ENCODE assay signal across 8 mouse cellular contexts in genomic region chr11:116672595-116672994, GRCm38 (mm10). TPM values are rescaled to one million over a fixed set of nuclear protein-coding genes. Genes with fewer than 3 reads are reported as not detected.
DNase-seq lines count a peak whose midpoint lies in the region; ATAC-seq and TF ChIP-seq lines count a peak whose summit lies in the region.

No protein-coding gene starts in this region.

- intact Hi-C loops in left cerebral cortex, postnatal 4 days (cut with DNase I) = no loop called here

- 16% methylated on average over 7 of the region's 7 CpGs for WGBS in forebrain, postnatal 0 days
- 20% methylated on average over 7 of the region's 7 CpGs for WGBS in macrophage (ENCODE audit: missing documents)

- H3K36me3 ChIP-seq in ES-E14 (ENCODE audit: control insufficient read depth, insufficient read depth, low read length, poor library complexity, severe bottlenecking) (peaks cover 55% of the 10 kb centered on the region), macrophage (ENCODE audit: inconsistent target) (peaks cover 46% of the 10 kb centered on the region; the same call in 1 of the 2 replicates)
- H3K36me3 ChIP-seq in forebrain, postnatal 0 days (ENCODE audit: insufficient read depth) = peaks cover 41% of the 10 kb centered on the region

- no peaks in the 10 kb centered on the region for H3K27me3 ChIP-seq in forebrain, postnatal 0 days (ENCODE audit: insufficient read depth, low read length)

- no peak for TF ChIP-seq CTCF in forebrain, postnatal 0 days (IDR thresholded peaks at IDR 0.05; ENCODE audit: low read depth)

- in situ Hi-C loops in ES-E14 (cut with MboI; ENCODE audit: low sequenced_read_pairs in 2 of 2, unreplicated experiment in 2 of 2) = no loop called here

- peak; percentile 37 for DNase-seq in embryo, embryonic 10.5 days (ENCODE audit: low spot score)
- DNase-seq in embryo, embryonic 10 days (ENCODE audit: low spot score) = no peak
- DNase-seq in ES-E14 (ENCODE audit: low read depth, low spot score) = peak; percentile 58
- DNase-seq in forebrain, postnatal 0 days = no peak
- no peak for DNase-seq in spleen, postnatal 4 days (ENCODE audit: low spot score in 2 of 2)
- DNase-seq in left cerebral cortex, postnatal 4 days = no peak
- no peak for DNase-seq in adrenal gland, adult 18-20 months (ENCODE audit: low spot score in 2 of 2)

- ATAC-seq in forebrain, postnatal 0 days = no peak

- peaks cover 29% of the 10 kb centered on the region for H3K79me2 ChIP-seq in macrophage (ENCODE audit: inconsistent target)

- H3K4me2 ChIP-seq in forebrain, postnatal 0 days (ENCODE audit: low read depth) = peak overlapping the region; percentile 89

- H3K27ac ChIP-seq in ES-E14 (ENCODE audit: insufficient read depth, low read depth, low read length, poor library complexity, severe bottlenecking) = peak overlapping the region; percentile 74; the same call in 1 of the 2 replicates
- H3K27ac ChIP-seq in forebrain, postnatal 0 days (ENCODE audit: low read depth, low read length) = no peak overlapping the region
- 0 out of 2 replicates have a peak overlapping the region, but pooled peaks have one; percentile 50 for H3K27ac ChIP-seq in macrophage

- peaks cover 0 to 16% of the 10 kb centered on the region in 2 experiments; a peak in 2 of 4 replicates for H3K4me1 ChIP-seq in ES-E14 (ENCODE audit: control insufficient read depth in 2 of 2, insufficient read depth in 2 of 2, low read length in 2 of 2, poor library complexity in 1 of 2)
- peaks cover 14% of the 10 kb centered on the region; the same call in 1 of the 2 replicates for H3K4me1 ChIP-seq in forebrain, postnatal 0 days (ENCODE audit: insufficient read depth)

- H3K4me3 ChIP-seq in ES-E14 (ENCODE audit: insufficient read depth in 1 of 2, low read depth in 1 of 2, low read length in 2 of 2, poor library complexity in 1 of 2, severe bottlenecking in 1 of 2) = peak overlapping the region; percentile 78 to 79
- H3K4me3 ChIP-seq in forebrain, postnatal 0 days (ENCODE audit: low read depth, low read length) = peak overlapping the region; percentile 76
- peak overlapping the region; percentile 95 for H3K4me3 ChIP-seq in macrophage (ENCODE audit: inconsistent target)

- H3K9ac ChIP-seq in ES-E14 (ENCODE audit: insufficient read depth, low read depth, low read length, poor library complexity, severe bottlenecking) = peak overlapping the region; percentile 95
- H3K9ac ChIP-seq in forebrain, postnatal 0 days = peak overlapping the region; percentile 85

- H3K9me3 ChIP-seq in ES-E14 (ENCODE audit: control insufficient read depth, insufficient read depth, low read depth, low read length) = no peaks in the 10 kb centered on the region
- H3K9me3 ChIP-seq in forebrain, postnatal 0 days (ENCODE audit: low read length) = no peaks in the 10 kb centered on the region

TF ChIP-seq in ES-E14, 5 proteins besides CTCF, POLR2A, EP300 and RAD21:
- TF ChIP-seq HCFC1 (IDR thresholded peaks at IDR 0.05; ENCODE audit: borderline replicate concordance, insufficient read depth, low read length) = 0 out of 2 replicates have a peak, but pooled peaks have one; percentile 28
- 0 out of 2 replicates have a peak, but pooled peaks have one; percentile 19 for TF ChIP-seq CHD2 (IDR thresholded peaks at IDR 0.05; ENCODE audit: low read depth, low read length)
- TF ChIP-seq ZNF384 (IDR thresholded peaks at IDR 0.05; ENCODE audit: low read depth, low read length) = no peak
- TF ChIP-seq MAFK (IDR thresholded peaks at IDR 0.05; ENCODE audit: insufficient read depth, low read depth, low read length) = peak; percentile 72
- TF ChIP-seq ZC3H11A (IDR thresholded peaks at IDR 0.05; ENCODE audit: borderline replicate concordance, low read depth, low read length) = no peak

RNA-seq across cellular contexts. Expression of gene Cygb, which starts 18.5 kb away (rescaled TPM):
- 0.37 and 0.40 TPM in 2 replicates for total RNA-seq in ES-E14 (2012; rRNA removed)
- 20.7 and 22.7 TPM in 2 replicates for total RNA-seq in forebrain, postnatal 0 days (2014; rRNA removed)
- 24.9 and 27.6 TPM in 2 replicates for polyA plus RNA-seq in forebrain, postnatal 0 days (2015; fragmentation: Nextera tagmentation; extraction: Ambion mirVana)
- total RNA-seq in macrophage (2018; cell fraction: chromatin; rRNA removed) = under 1 TPM in 1 of 26 experiments, not detected in 25; 0.44 TPM
- total RNA-seq in macrophage (2018; cell fraction: cytosol; rRNA removed) = not detected
- not detected for total RNA-seq in macrophage (2018; cell fraction: nucleus; rRNA removed)
- polyA plus RNA-seq in macrophage (2018) = not detected in 3 replicates
- total RNA-seq in left cerebral cortex, postnatal 4 days (2021) = 10 to 100 TPM; 17.1 to 20.6 TPM
- total RNA-seq in adrenal gland, adult 18-20 months (2021) = 10 to 100 TPM; 26.0 to 42.7 TPM

RNA-seq across cellular contexts. Expression of gene Prcd, which starts 19.3 kb away (rescaled TPM):
- 2.0 and 2.2 TPM in 2 replicates for total RNA-seq in ES-E14 (2012; rRNA removed)
- 1.5 and 3.3 TPM in 2 replicates for total RNA-seq in forebrain, postnatal 0 days (2014; rRNA removed)
- 3.4 and 4.8 TPM in 2 replicates for polyA plus RNA-seq in forebrain, postnatal 0 days (2015; fragmentation: Nextera tagmentation; extraction: Ambion mirVana)
- not detected for total RNA-seq in macrophage (2018; cell fraction: chromatin; rRNA removed)
- total RNA-seq in macrophage (2018; cell fraction: cytosol; rRNA removed) = not detected
- not detected for total RNA-seq in macrophage (2018; cell fraction: nucleus; rRNA removed)
- not detected in 3 replicates for polyA plus RNA-seq in macrophage (2018)
- total RNA-seq in left cerebral cortex, postnatal 4 days (2021) = 1 to 10 TPM in 1 of 2 experiments, under 1 TPM in 1; 0.98 to 2.2 TPM
- 10 to 100 TPM; 12.5 to 13.2 TPM for total RNA-seq in adrenal gland, adult 18-20 months (2021)

RNA-seq across cellular contexts. Expression of gene Rhbdf2, which starts 45.8 kb away (rescaled TPM):
- total RNA-seq in ES-E14 (2012; rRNA removed) = 29.3 and 53.8 TPM in 2 replicates
- 1.6 and 1.9 TPM in 2 replicates for total RNA-seq in forebrain, postnatal 0 days (2014; rRNA removed)
- polyA plus RNA-seq in forebrain, postnatal 0 days (2015; fragmentation: Nextera tagmentation; extraction: Ambion mirVana) = 0.75 and 0.97 TPM in 2 replicates
- 100 to 1,000 TPM in 25 of 26 experiments, 10 to 100 TPM in 1; 94.6 to 827 (median 311) TPM for total RNA-seq in macrophage (2018; cell fraction: chromatin; rRNA removed)
- total RNA-seq in macrophage (2018; cell fraction: cytosol; rRNA removed) = 100 to 1,000 TPM in 2 of 26 experiments, 10 to 100 TPM in 24; 20.5 to 164 (median 49.9) TPM
- 100 to 1,000 TPM in 22 of 26 experiments, 10 to 100 TPM in 4; 71.5 to 628 (median 234) TPM for total RNA-seq in macrophage (2018; cell fraction: nucleus; rRNA removed)
- polyA plus RNA-seq in macrophage (2018) = 14.2 to 37.1 TPM (median 21.7 TPM) in 3 replicates
- 1 to 10 TPM in 1 of 2 experiments, under 1 TPM in 1; 0.90 to 1.5 TPM for total RNA-seq in left cerebral cortex, postnatal 4 days (2021)
- 10 to 100 TPM; 12.1 to 17.6 TPM for total RNA-seq in adrenal gland, adult 18-20 months (2021)

Comparison
In these comparisons a context has a peak if more than half of its experiments do, and no peak if none do; other contexts are left out.
1. DNase-seq: peak in embryo, embryonic 10.5 days (single experiment) and ES-E14 (single experiment); none in embryo, embryonic 10 days (single experiment), forebrain, postnatal 0 days (single experiment), spleen, postnatal 4 days (0 of 2), left cerebral cortex, postnatal 4 days (single experiment) and adrenal gland, adult 18-20 months (0 of 2).
2. RNA of gene Cygb, which starts 18.5 kb away (total RNA-seq): 26.0 to 42.7 TPM in adrenal gland, adult 18-20 months, 20.7 to 22.7 TPM in forebrain, postnatal 0 days and 17.1 to 20.6 TPM in left cerebral cortex, postnatal 4 days; 0.37 to 0.40 TPM in ES-E14; every median in the first group is over 10 times any median in the second.
3. Peak in every context shown above with its lines, with median percentiles within 50 percentile points of each other: H3K4me3 ChIP-seq.